Mouse (Mus musculus) lung, embryonic 16.5 days (tissue): ENCODE data around the gene Thbs1. TPM values are rescaled to one million over a fixed set of nuclear protein-coding genes. Genes with fewer than 3 reads are reported as not detected.

Experiments used
- ATAC-seq: fragments of 200-750 bp; cut with Nextera tagmentation; 2 replicates; pipeline ENCODE4 v1.8.0; 2017; ENCODE audit warnings: low read depth, mild to moderate bottlenecking, moderate library complexity
- H3K27ac ChIP-seq: fragments of 300-500 bp; sonication (generic); 2 replicates; pipeline ENCODE4 v1.5.1; 2014; ENCODE audit warnings: mild to moderate bottlenecking, control low read depth, low read length
- H3K27me3 ChIP-seq: fragments of 300-500 bp; sonication (generic); 2 replicates; pipeline ENCODE4 v1.6.1; 2014; ENCODE audit warnings: low read depth, low read length, mixed read lengths; ENCODE audit not compliant: control insufficient read depth, insufficient read depth
- H3K36me3 ChIP-seq: fragments of 300-500 bp; sonication (generic); 2 replicates; pipeline ENCODE4 v1.6.1; 2014; ENCODE audit warnings: low read length; ENCODE audit not compliant: control insufficient read depth, insufficient read depth
- H3K4me1 ChIP-seq: fragments of 300-500 bp; sonication (generic); replicated peaks from 2 replicates; pipeline ENCODE4 v1.6.1; 2014; ENCODE audit warnings: low read length, mixed read lengths; ENCODE audit not compliant: control insufficient read depth, insufficient read depth
- H3K4me2 ChIP-seq: fragments of 300-500 bp; sonication (generic); 2 replicates; pipeline ENCODE4 v1.6.1; 2014; ENCODE audit warnings: low read depth, low read length, control low read depth
- H3K4me3 ChIP-seq: fragments of 300-500 bp; sonication (generic); 2 replicates; pipeline ENCODE4 v1.5.1; 2014; ENCODE audit warnings: mild to moderate bottlenecking, low read length, control low read depth
- H3K9ac ChIP-seq: fragments of 300-500 bp; sonication (generic); 2 replicates; pipeline ENCODE4 v1.6.1; 2014; ENCODE audit warnings: low read length, control low read depth
- H3K9me3 ChIP-seq: fragments of 300-500 bp; sonication (generic); 2 replicates; pipeline ENCODE4 v1.6.1; 2016; ENCODE audit warnings: low read length; ENCODE audit not compliant: control insufficient read depth
- WGBS: fragments of 180-500 bp; shearing (Covaris S2); extraction: QIAGEN DNeasy Blood & Tissue Kit; methylation state at CpG from one replicate; pipeline ENCODE4 v1.1.7; 2014; 5-methylcytosine and 5-hydroxymethylcytosine counted together
- polyA plus RNA-seq: library from polyadenylated mRNA; unstranded; fragments of >200 nt; fragmentation: Nextera tagmentation; extraction: Ambion mirVana; gene quantifications from 2 replicates; pipeline ENCODE4 v1.2.1, GENCODE M21; 2015

Thbs1 gene
- polyA plus RNA-seq, 1 experiment from 2014 or later = 190 TPM

- Histone ChIP-seq H3K36me3 (no peaks in the 10 kb centered on the region), H3K9me3 (no peaks in the 10 kb centered on the region), H3K4me1 (peaks cover 8% of the 10 kb centered on the region), H3K9ac (no peak overlapping the region), H3K27ac (no peak overlapping the region), H3K4me2 (no peak overlapping the region), H3K27me3 (no peaks in the 10 kb centered on the region), H3K4me3 (no peak overlapping the region)
- WGBS = 91% methylated on average over 3 of the region's 3 CpGs
- no peak for ATAC-seq
These were observed 46.4 kb downstream of the Thbs1 start for GRCm38 (mm10) chr2:118158095-118158494.

- no peak overlapping the region for H3K9ac ChIP-seq
- H3K36me3 ChIP-seq = no peaks in the 10 kb centered on the region
- no peak overlapping the region for H3K4me3 ChIP-seq
- H3K4me2 ChIP-seq = no peak overlapping the region
- no peak overlapping the region for H3K27ac ChIP-seq
- H3K9me3 ChIP-seq = no peaks in the 10 kb centered on the region
- 54% methylated on average over 6 of the region's 6 CpGs for WGBS
- peaks cover 8% of the 10 kb centered on the region for H3K4me1 ChIP-seq
- no peaks in the 10 kb centered on the region for H3K27me3 ChIP-seq
- no peak for ATAC-seq
These were observed 47.5 kb downstream of the Thbs1 start for GRCm38 (mm10) chr2:118159126-118159525.

GRCm38 (mm10) chr2:118160547-118160946 is 48.9 kb downstream of the Thbs1 start:
- no peak overlapping the region for H3K27ac ChIP-seq
- no peaks in the 10 kb centered on the region for H3K9me3 ChIP-seq
- ATAC-seq = no peak
- H3K4me2 ChIP-seq = no peak overlapping the region
- WGBS = 17% methylated on average over 6 of the region's 6 CpGs
- H3K4me1 ChIP-seq = peaks cover 8% of the 10 kb centered on the region
- H3K27me3 ChIP-seq = no peaks in the 10 kb centered on the region
- H3K4me3 ChIP-seq = no peak overlapping the region
- no peaks in the 10 kb centered on the region for H3K36me3 ChIP-seq
- H3K9ac ChIP-seq = no peak overlapping the region

- H3K36me3 ChIP-seq = no peaks in the 10 kb centered on the region
- H3K27me3 ChIP-seq = no peaks in the 10 kb centered on the region
- no peak overlapping the region for H3K9ac ChIP-seq
- H3K27ac ChIP-seq = no peak overlapping the region
- ATAC-seq = no peak
- no peak overlapping the region for H3K4me3 ChIP-seq
- WGBS = 75% methylated on average over 2 of the region's 2 CpGs
- H3K9me3 ChIP-seq = no peaks in the 10 kb centered on the region
- peaks cover 8% of the 10 kb centered on the region for H3K4me1 ChIP-seq
- no peak overlapping the region for H3K4me2 ChIP-seq
These were observed 49.3 kb downstream of the Thbs1 start for GRCm38 (mm10) chr2:118160991-118161390.

GRCm38 (mm10) chr2:118162486-118162885 is 50.8 kb downstream of the Thbs1 start:
- no peaks in the 10 kb centered on the region for H3K27me3 ChIP-seq
- no peaks in the 10 kb centered on the region for H3K9me3 ChIP-seq

GRCm38 (mm10) chr2:118164137-118164536 is 52.5 kb downstream of the Thbs1 start:
- peaks cover 8% of the 10 kb centered on the region for H3K4me1 ChIP-seq
- no peaks in the 10 kb centered on the region for H3K36me3 ChIP-seq
- no peak for ATAC-seq
- no peak overlapping the region for H3K9ac ChIP-seq
- no peaks in the 10 kb centered on the region for H3K27me3 ChIP-seq
- H3K27ac ChIP-seq = no peak overlapping the region
- no peak overlapping the region for H3K4me3 ChIP-seq
- no peaks in the 10 kb centered on the region for H3K9me3 ChIP-seq
- WGBS = 79% methylated on average over 6 of the region's 6 CpGs
- H3K4me2 ChIP-seq = no peak overlapping the region

More at GRCm38 (mm10) chr2:118162486-118162885, 50.8 kb downstream of the Thbs1 start:
- Histone ChIP-seq H3K36me3 (no peaks in the 10 kb centered on the region), H3K4me1 (peaks cover 8% of the 10 kb centered on the region), H3K9ac (no peak overlapping the region), H3K4me3 (no peak overlapping the region), H3K27ac (no peak overlapping the region), H3K4me2 (no peak overlapping the region)
- 51% methylated on average over 5 of the region's 5 CpGs for WGBS
- no peak for ATAC-seq

- ATAC-seq = no peak
- H3K27ac ChIP-seq = no peak overlapping the region
- no peak overlapping the region for H3K4me2 ChIP-seq
- peaks cover 3% of the 10 kb centered on the region for H3K4me1 ChIP-seq
- WGBS = 86% methylated on average over 2 of the region's 2 CpGs
- no peaks in the 10 kb centered on the region for H3K27me3 ChIP-seq
- peaks cover 3% of the 10 kb centered on the region; the same call in 1 of the 2 replicates for H3K9me3 ChIP-seq
- no peak overlapping the region for H3K9ac ChIP-seq
- H3K36me3 ChIP-seq = no peaks in the 10 kb centered on the region
- H3K4me3 ChIP-seq = no peak overlapping the region
These were observed 54.0 kb downstream of the Thbs1 start for GRCm38 (mm10) chr2:118165691-118166090.

GRCm38 (mm10) chr2:118167731-118168130 is 56.1 kb downstream of the Thbs1 start:
- no peaks in the 10 kb centered on the region for H3K4me1 ChIP-seq
- no peak overlapping the region for H3K9ac ChIP-seq
- no peak overlapping the region for H3K4me3 ChIP-seq
- no peaks in the 10 kb centered on the region for H3K27me3 ChIP-seq
- H3K4me2 ChIP-seq = no peak overlapping the region
- peaks cover 3% of the 10 kb centered on the region; the same call in 1 of the 2 replicates for H3K9me3 ChIP-seq
- no peaks in the 10 kb centered on the region for H3K36me3 ChIP-seq
- ATAC-seq = no peak
- H3K27ac ChIP-seq = no peak overlapping the region
- WGBS = 64% methylated on average over 4 of the region's 4 CpGs

GRCm38 (mm10) chr2:118168225-118168624 is 56.5 kb downstream of the Thbs1 start:
- Histone ChIP-seq H3K36me3 (no peaks in the 10 kb centered on the region), H3K4me1 (no peaks in the 10 kb centered on the region), H3K27ac (no peak overlapping the region), H3K4me2 (no peak overlapping the region), H3K4me3 (no peak overlapping the region), H3K9me3 (peaks cover 3% of the 10 kb centered on the region; the same call in 1 of the 2 replicates), H3K9ac (no peak overlapping the region), H3K27me3 (no peaks in the 10 kb centered on the region)
- ATAC-seq = no peak
- WGBS = 47% methylated on average over 1 of the region's 1 CpGs
